Mouse (Mus musculus): ENCODE data around the gene Ikbkg. TPM values are rescaled to one million over a fixed set of nuclear protein-coding genes. Genes with fewer than 3 reads are reported as not detected.
"Not testable (repeated sequence)": the region's sequence is repeated elsewhere in the genome, so short reads cannot be mapped to it uniquely, and the experiment has no call there.

The Ikbkg gene
- polyA plus RNA-seq, 1 experiment from 2014 or later = 15.4 TPM

GRCm38 (mm10) chrX:74408340-74408739, 15.2 kb downstream of the Ikbkg start:
- Histone ChIP-seq H3K36me3 (no peaks in the 10 kb centered on the region; the same call in none of the 2 replicates), H3K27me3 (no peaks in the 10 kb centered on the region), H3K4me1 (replicated peaks) (no peaks in the 10 kb centered on the region), H3K9me3 (no peaks in the 10 kb centered on the region), H3K27ac (no peak overlapping the region), H3K4me2 (no peak overlapping the region), H3K9ac (no peak overlapping the region), H3K4me3 (no peak overlapping the region)
- WGBS = 42% methylated on average over 2 of the region's 2 CpGs
- no peak for ATAC-seq (ENCODE audit: low FRiP score)

GRCm38 (mm10) chrX:74413377-74413776, 20.3 kb downstream of the Ikbkg start:
- no peaks in the 10 kb centered on the region for H3K4me1 ChIP-seq (replicated peaks)
- no peaks in the 10 kb centered on the region; the same call in none of the 2 replicates for H3K36me3 ChIP-seq
- H3K4me3 ChIP-seq = no peak overlapping the region
- no peaks in the 10 kb centered on the region for H3K9me3 ChIP-seq
- no peak overlapping the region for H3K9ac ChIP-seq
- peak; percentile 83 for ATAC-seq (ENCODE audit: low FRiP score)
- no peaks in the 10 kb centered on the region for H3K27me3 ChIP-seq
- H3K27ac ChIP-seq = no peak overlapping the region
- no peak overlapping the region for H3K4me2 ChIP-seq

GRCm38 (mm10) chrX:74424443-74424842, 31.4 kb downstream of the Ikbkg start:
- Histone ChIP-seq H3K4me3 (no peak overlapping the region), H3K9me3 (no peaks in the 10 kb centered on the region), H3K9ac (no peak overlapping the region), H3K36me3 (no peaks in the 10 kb centered on the region; the same call in 1 of the 2 replicates), H3K27me3 (no peaks in the 10 kb centered on the region), H3K4me1 (replicated peaks) (peaks cover 8% of the 10 kb centered on the region), H3K27ac (no peak overlapping the region), H3K4me2 (no peak overlapping the region)
- ATAC-seq (ENCODE audit: low FRiP score) = no peak

- ATAC-seq (ENCODE audit: low FRiP score) = no peak
- no peak overlapping the region for H3K4me2 ChIP-seq
- H3K27me3 ChIP-seq = no peaks in the 10 kb centered on the region
- no peak overlapping the region for H3K4me3 ChIP-seq
- H3K4me1 ChIP-seq (replicated peaks) = peaks cover 11% of the 10 kb centered on the region
- H3K27ac ChIP-seq = no peak overlapping the region
- H3K36me3 ChIP-seq = no peaks in the 10 kb centered on the region; the same call in 1 of the 2 replicates
- H3K9me3 ChIP-seq = no peaks in the 10 kb centered on the region
- no peak overlapping the region for H3K9ac ChIP-seq
- WGBS = 92% methylated on average over 4 of the region's 4 CpGs
These were observed 32.1 kb downstream of the Ikbkg start for GRCm38 (mm10) chrX:74425195-74425594.

GRCm38 (mm10) chrX:74426256-74426655, 33.2 kb downstream of the Ikbkg start:
- Histone ChIP-seq H3K4me3 (no peak overlapping the region), H3K36me3 (no peaks in the 10 kb centered on the region; the same call in 1 of the 2 replicates), H3K27me3 (no peaks in the 10 kb centered on the region), H3K9me3 (no peaks in the 10 kb centered on the region), H3K27ac (no peak overlapping the region), H3K4me2 (no peak overlapping the region), H3K9ac (no peak overlapping the region), H3K4me1 (replicated peaks) (peaks cover 13% of the 10 kb centered on the region)
- WGBS = 76% methylated on average over 1 of the region's 1 CpGs
- no peak for ATAC-seq (ENCODE audit: low FRiP score)

GRCm38 (mm10) chrX:74427116-74427515, 34.0 kb downstream of the Ikbkg start:
- ATAC-seq (ENCODE audit: low FRiP score) = no peak
- H3K4me1 ChIP-seq (replicated peaks) = peaks cover 13% of the 10 kb centered on the region
- WGBS = 92% methylated on average over 3 of the region's 3 CpGs

GRCm38 (mm10) chrX:74428146-74428825, 35.2 kb downstream of the Ikbkg start:
- ATAC-seq (ENCODE audit: low FRiP score) = peak; percentile 61
- Histone ChIP-seq H3K4me2 (peak overlapping the region; percentile 55), H3K9ac (peak overlapping the region; percentile 65), H3K9me3 (no peaks in the 10 kb centered on the region), H3K4me3 (peak overlapping the region; percentile 53), H3K27ac (peak overlapping the region; percentile 89), H3K36me3 (peaks cover 8% of the 10 kb centered on the region), H3K4me1 (replicated peaks) (peaks cover 13% of the 10 kb centered on the region), H3K27me3 (no peaks in the 10 kb centered on the region)
- WGBS = 31% methylated on average over 35 of the region's 35 CpGs

More at GRCm38 (mm10) chrX:74427116-74427515, 34.0 kb downstream of the Ikbkg start:
- Histone ChIP-seq H3K27ac (no peak overlapping the region), H3K27me3 (no peaks in the 10 kb centered on the region), H3K4me2 (no peak overlapping the region), H3K9ac (no peak overlapping the region), H3K4me3 (no peak overlapping the region), H3K9me3 (no peaks in the 10 kb centered on the region), H3K36me3 (no peaks in the 10 kb centered on the region; the same call in 1 of the 2 replicates)

GRCm38 (mm10) chrX:74428826-74429276, 35.8 kb downstream of the Ikbkg start, which contains the start of gene G6pdx:
Gene G6pdx (minus strand): TSS chrX:74429194.
- H3K9me3 ChIP-seq = no peaks in the 10 kb centered on the region
- H3K9ac ChIP-seq = peak within 1 kb of the TSS; percentile 68
- peak; percentile 88 for ATAC-seq (ENCODE audit: low FRiP score)
- peak within 1 kb of the TSS; percentile 53 for H3K4me3 ChIP-seq
- H3K27me3 ChIP-seq = no peaks in the 10 kb centered on the region
- peak within 1 kb of the TSS; percentile 89 for H3K27ac ChIP-seq
- H3K4me1 ChIP-seq (replicated peaks) = peaks cover 13% of the 10 kb centered on the region
- H3K36me3 ChIP-seq = peaks cover 12% of the 10 kb centered on the region
- H3K4me2 ChIP-seq = peak within 1 kb of the TSS; percentile 55
- WGBS = 22% methylated on average over 25 of the region's 25 CpGs

- Histone ChIP-seq H3K4me1 (replicated peaks) (peaks cover 13% of the 10 kb centered on the region), H3K27ac (peak overlapping the region; percentile 89)
- WGBS = 25% methylated on average over 22 of the region's 22 CpGs
These were observed 36.3 kb downstream of the Ikbkg start for GRCm38 (mm10) chrX:74429290-74429821.

GRCm38 (mm10) chrX:74451157-74451912, 58.2 kb downstream of the Ikbkg start:
- 83% methylated on average over 4 of the region's 4 CpGs for WGBS
- Histone ChIP-seq H3K4me3 (no peak overlapping the region), H3K9ac (no peak overlapping the region), H3K9me3 (no peaks in the 10 kb centered on the region), H3K4me1 (replicated peaks) (no peaks in the 10 kb centered on the region), H3K27me3 (no peaks in the 10 kb centered on the region), H3K4me2 (no peak overlapping the region), H3K27ac (no peak overlapping the region), H3K36me3 (peaks cover 11% of the 10 kb centered on the region)
- no peak for ATAC-seq (ENCODE audit: low FRiP score)

More at GRCm38 (mm10) chrX:74429290-74429821, 36.3 kb downstream of the Ikbkg start:
- H3K4me2 ChIP-seq = peak overlapping the region; percentile 55
- H3K27me3 ChIP-seq = no peaks in the 10 kb centered on the region
- H3K36me3 ChIP-seq = peaks cover 17% of the 10 kb centered on the region
- peak overlapping the region; percentile 53 for H3K4me3 ChIP-seq
- H3K9ac ChIP-seq = peak overlapping the region; percentile 68
- no peaks in the 10 kb centered on the region for H3K9me3 ChIP-seq
- peak; percentile 72 for ATAC-seq (ENCODE audit: low FRiP score)

GRCm38 (mm10) chrX:74452773-74453172, 59.7 kb downstream of the Ikbkg start:
- 16% methylated on average over 4 of the region's 4 CpGs for WGBS
- Histone ChIP-seq H3K9ac (no peak overlapping the region), H3K27ac (no peak overlapping the region), H3K4me3 (no peak overlapping the region), H3K9me3 (no peaks in the 10 kb centered on the region), H3K36me3 (peaks cover 8% of the 10 kb centered on the region), H3K4me1 (replicated peaks) (no peaks in the 10 kb centered on the region), H3K27me3 (no peaks in the 10 kb centered on the region), H3K4me2 (no peak overlapping the region)
- ATAC-seq (ENCODE audit: low FRiP score) = 0 out of 2 replicates have a peak, but pooled peaks have one; percentile 71

GRCm38 (mm10) chrX:74481349-74481885, 88.3 kb downstream of the Ikbkg start, which contains the start of gene Gm6880:
Gene Gm6880 (minus strand): TSS chrX:74481399.
- not testable (repeated sequence) for H3K36me3 ChIP-seq; H3K9me3 ChIP-seq; H3K4me1 ChIP-seq (replicated peaks); H3K9ac ChIP-seq; ATAC-seq (ENCODE audit: low FRiP score); H3K27me3 ChIP-seq; H3K4me3 ChIP-seq; H3K27ac ChIP-seq; H3K4me2 ChIP-seq
- WGBS = 74% methylated on average over 13 of the region's 14 CpGs

Measured in hindbrain, embryonic 13.5 days (tissue).